8 mouse cellular contexts compared by ENCODE assay signal in genomic region chr6:120193174-120193573, GRCm38 (mm10).
DNase-seq lines count a peak whose midpoint lies in the region; ATAC-seq and TF ChIP-seq lines count a peak whose summit lies in the region.

No protein-coding gene starts in this region.

- 22% methylated on average over 5 of the region's 5 CpGs for WGBS in kidney, adult 2 months
- WGBS in kidney, embryonic 16.5 days: 27% methylated on average over 5 of the region's 5 CpGs
- WGBS in hindbrain, embryonic 14.5 days: 29% methylated on average over 5 of the region's 5 CpGs
- 25% methylated on average over 5 of the region's 5 CpGs for WGBS in midbrain, postnatal 0 days

- H3K4me1 ChIP-seq in kidney, adult 2 months (ENCODE audit: control insufficient read depth, insufficient read depth, low read length): no peaks in the 10 kb centered on the region
- peaks cover 9% of the 10 kb centered on the region for H3K4me1 ChIP-seq in kidney, embryonic 16.5 days (ENCODE audit: insufficient read depth, low read length)
- H3K4me1 ChIP-seq in hindbrain, embryonic 14.5 days (replicated peaks; ENCODE audit: control insufficient read depth, insufficient read depth, low read length): peaks cover 6% of the 10 kb centered on the region; the same call in 1 of the 2 replicates
- no peaks in the 10 kb centered on the region for H3K4me1 ChIP-seq in midbrain, postnatal 0 days (ENCODE audit: insufficient read depth, low read length)

- DNase-seq in kidney, adult 2 months: peak; percentile 89
- DNase-seq in c-Kit-negative CD71-positive TER-119-positive erythroid progenitor cells, embryonic 14.5 days (ENCODE audit: low read depth, low spot score): peak; percentile 87
- DNase-seq in hindbrain, embryonic 14.5 days (ENCODE audit: low spot score): peak; percentile 75
- peak; percentile 64 to 87 for DNase-seq in left cerebral cortex, postnatal 10 days (ENCODE audit: extremely low spot score in 1 of 2, low spot score in 2 of 2)
- DNase-seq in midbrain, postnatal 0 days (ENCODE audit: low spot score): peak; percentile 81
- DNase-seq in spleen, postnatal 4 days (ENCODE audit: low spot score in 2 of 2): peak; percentile 86 to 92

- no peak overlapping the region for H3K4me3 ChIP-seq in kidney, adult 2 months (ENCODE audit: insufficient read depth, low read depth, low read length)
- H3K4me3 ChIP-seq in kidney, embryonic 16.5 days (ENCODE audit: low read length): no peak overlapping the region
- no peak overlapping the region for H3K4me3 ChIP-seq in hindbrain, embryonic 14.5 days (replicated peaks; ENCODE audit: low read length)
- no peak overlapping the region for H3K4me3 ChIP-seq in midbrain, postnatal 0 days (ENCODE audit: low read depth, low read length)

- no peaks in the 10 kb centered on the region for H3K36me3 ChIP-seq in kidney, adult 2 months (ENCODE audit: control insufficient read depth, insufficient read depth, low read length)
- no peaks in the 10 kb centered on the region for H3K36me3 ChIP-seq in kidney, embryonic 16.5 days (ENCODE audit: insufficient read depth, low read length)
- no peaks in the 10 kb centered on the region for H3K36me3 ChIP-seq in hindbrain, embryonic 14.5 days (replicated peaks; ENCODE audit: control insufficient read depth, insufficient read depth)
- no peaks in the 10 kb centered on the region for H3K36me3 ChIP-seq in midbrain, postnatal 0 days (ENCODE audit: insufficient read depth, low read length)

- TF ChIP-seq CTCF in kidney, adult 2 months (conservative IDR thresholded peaks at IDR 0.05; ENCODE audit: insufficient read depth, insufficient read length, low read depth, low read length): peak; percentile 97
- peak; percentile 83 for TF ChIP-seq CTCF in midbrain, postnatal 0 days (IDR thresholded peaks at IDR 0.05)

- no peak for ATAC-seq in kidney, embryonic 16.5 days (ENCODE audit: low FRiP score, low TSS enrichment)
- peak; percentile 83 for ATAC-seq in frontal cortex, adult (ENCODE audit: low TSS enrichment)
- no peak for ATAC-seq in hindbrain, embryonic 14.5 days (ENCODE audit: low FRiP score)
- no peak for ATAC-seq in midbrain, postnatal 0 days (ENCODE audit: low FRiP score)

- no peak overlapping the region for H3K4me2 ChIP-seq in kidney, embryonic 16.5 days (replicated peaks; ENCODE audit: low read depth, low read length)
- no peak overlapping the region for H3K4me2 ChIP-seq in hindbrain, embryonic 14.5 days (replicated peaks)
- H3K4me2 ChIP-seq in midbrain, postnatal 0 days (ENCODE audit: low read depth, low read length, poor library complexity, severe bottlenecking): no peak overlapping the region

- H3K27ac ChIP-seq in kidney, adult 2 months (ENCODE audit: insufficient read depth, low read depth, low read length): no peak overlapping the region
- no peak overlapping the region for H3K27ac ChIP-seq in kidney, embryonic 16.5 days (ENCODE audit: low read length)
- no peak overlapping the region for H3K27ac ChIP-seq in hindbrain, embryonic 14.5 days
- H3K27ac ChIP-seq in midbrain, postnatal 0 days (ENCODE audit: low read depth, low read length): no peak overlapping the region

- intact Hi-C loops in left cerebral cortex, postnatal 10 days (cut with DNase I): loop anchor here (10.0 kb wide), 1 partner anchor 708 kb away; no protein-coding TSS in a partner anchor

- no peak overlapping the region for H3K9ac ChIP-seq in kidney, embryonic 16.5 days (replicated peaks; ENCODE audit: low read length)
- no peak overlapping the region for H3K9ac ChIP-seq in hindbrain, embryonic 14.5 days
- H3K9ac ChIP-seq in midbrain, postnatal 0 days (replicated peaks; ENCODE audit: low read length, poor library complexity, severe bottlenecking): no peak overlapping the region

- no peak for TF ChIP-seq POLR2A in kidney, adult 2 months (IDR thresholded peaks at IDR 0.05; ENCODE audit: low read depth, low read length)

- H3K27me3 ChIP-seq in kidney, adult 2 months (replicated peaks; ENCODE audit: control insufficient read depth, insufficient read depth, low read length): no peaks in the 10 kb centered on the region
- no peaks in the 10 kb centered on the region for H3K27me3 ChIP-seq in kidney, embryonic 16.5 days (ENCODE audit: insufficient read depth, low read length)
- H3K27me3 ChIP-seq in hindbrain, embryonic 14.5 days (ENCODE audit: control insufficient read depth, insufficient read depth, low read length): no peaks in the 10 kb centered on the region; the same call in 1 of the 2 replicates
- H3K27me3 ChIP-seq in midbrain, postnatal 0 days (ENCODE audit: insufficient read depth, low read length): peaks cover 6% of the 10 kb centered on the region; the same call in 1 of the 2 replicates

- H3K9me3 ChIP-seq in kidney, embryonic 16.5 days (ENCODE audit: low read length): no peaks in the 10 kb centered on the region
- H3K9me3 ChIP-seq in hindbrain, embryonic 14.5 days (ENCODE audit: control insufficient read depth, low read length): no peaks in the 10 kb centered on the region
- H3K9me3 ChIP-seq in midbrain, postnatal 0 days (ENCODE audit: low read length): no peaks in the 10 kb centered on the region
